Comparison of ENCODE assay signal across 8 mouse cellular contexts in the genomic region with DNA sequence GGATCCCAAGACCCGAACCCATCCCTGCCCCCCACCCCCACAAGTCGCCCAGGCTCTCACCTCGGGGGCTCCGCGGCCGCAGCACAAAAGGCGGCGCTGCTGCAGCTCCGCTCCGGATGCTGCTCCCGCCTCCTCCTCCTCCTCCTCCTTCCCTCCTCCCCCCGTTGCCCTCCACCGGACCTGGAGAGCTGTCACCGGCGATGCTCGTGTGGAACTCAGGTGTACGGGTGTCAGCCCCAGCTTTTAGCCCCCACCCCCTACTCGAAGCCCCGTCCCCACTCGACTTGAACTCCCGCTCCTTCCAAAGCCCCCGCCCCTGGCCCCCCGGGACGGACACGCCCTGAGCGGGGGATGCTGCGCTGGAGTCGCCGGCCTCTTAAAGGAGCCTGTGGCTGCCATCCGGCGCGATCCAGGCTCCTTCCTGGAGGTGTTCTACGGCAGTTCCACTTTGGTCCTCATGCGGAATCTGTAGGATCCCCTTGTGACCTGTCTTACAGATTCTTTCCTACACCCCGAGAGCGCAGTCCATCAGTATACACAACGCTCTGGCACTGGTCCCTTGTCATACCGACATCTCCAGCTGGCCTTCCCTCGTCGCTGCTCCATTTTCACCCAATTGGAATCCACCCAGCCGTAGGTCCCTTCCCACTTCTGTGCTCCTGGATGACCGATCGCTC. TPM values are rescaled to one million over a fixed set of nuclear protein-coding genes. Genes with fewer than 3 reads are reported as not detected.
DNase-seq lines count a peak whose midpoint lies in the region; ATAC-seq and TF ChIP-seq lines count a peak whose summit lies in the region.

A gene (minus strand): TSS at position 337 of the 677 bp plus-strand sequence.

- no peaks in the 10 kb centered on the region for H3K9me3 ChIP-seq in heart, embryonic 11.5 days (replicated peaks; ENCODE audit: control insufficient read depth, low read length)
- H3K9me3 ChIP-seq in kidney, embryonic 16.5 days (ENCODE audit: low read length) = no peaks in the 10 kb centered on the region
- no peaks in the 10 kb centered on the region for H3K9me3 ChIP-seq in stomach, embryonic 16.5 days (replicated peaks; ENCODE audit: control insufficient read depth, low read length)

- peak within 1 kb of the TSS; percentile 65 for H3K4me3 ChIP-seq in heart, embryonic 11.5 days (ENCODE audit: low read depth, low read length)
- peak within 1 kb of the TSS; percentile 66 for H3K4me3 ChIP-seq in kidney, embryonic 16.5 days (ENCODE audit: low read length)
- peak within 1 kb of the TSS; percentile 71 for H3K4me3 ChIP-seq in liver, adult 2 months (ENCODE audit: insufficient read depth, low read depth, low read length)
- H3K4me3 ChIP-seq in stomach, embryonic 16.5 days (replicated peaks; ENCODE audit: low read length) = peak within 1 kb of the TSS; percentile 57

- peaks cover 5% of the 10 kb centered on the region; the same call in 1 of the 2 replicates for H3K36me3 ChIP-seq in heart, embryonic 11.5 days (ENCODE audit: control insufficient read depth, insufficient read depth, low read length)
- peaks cover 4% of the 10 kb centered on the region; the same call in 1 of the 2 replicates for H3K36me3 ChIP-seq in kidney, embryonic 16.5 days (ENCODE audit: insufficient read depth, low read length)
- H3K36me3 ChIP-seq in liver, adult 2 months (ENCODE audit: control insufficient read depth, insufficient read depth, low read length) = no peaks in the 10 kb centered on the region
- H3K36me3 ChIP-seq in stomach, embryonic 16.5 days (ENCODE audit: control insufficient read depth, insufficient read depth, low read length) = no peaks in the 10 kb centered on the region

- peaks cover 32% of the 10 kb centered on the region for H3K4me1 ChIP-seq in heart, embryonic 11.5 days (ENCODE audit: control insufficient read depth, insufficient read depth, low read length)
- H3K4me1 ChIP-seq in kidney, embryonic 16.5 days (ENCODE audit: insufficient read depth, low read length) = peaks cover 41% of the 10 kb centered on the region
- peaks cover 3% of the 10 kb centered on the region; the same call in 1 of the 2 replicates for H3K4me1 ChIP-seq in liver, adult 2 months (ENCODE audit: control insufficient read depth, insufficient read depth, low read length)
- peaks cover 37% of the 10 kb centered on the region for H3K4me1 ChIP-seq in stomach, embryonic 16.5 days (ENCODE audit: control insufficient read depth, insufficient read depth, low read length)

- peak; percentile 71 for DNase-seq in CD4-positive, CD25-positive, alpha-beta regulatory T cell, adult 2 months (ENCODE audit: low read depth, low spot score)
- DNase-seq in brain, adult 2 months (ENCODE audit: low read depth, low spot score) = peak; percentile 94
- DNase-seq in liver, adult 2 months (ENCODE audit: extremely low read depth, low read depth, low spot score) = peak; percentile 71
- peak; percentile 84 for DNase-seq in neural tube, embryonic 10.5 days (ENCODE audit: extremely low spot score, low spot score)

- peak within 1 kb of the TSS; percentile 96 for H3K27ac ChIP-seq in heart, embryonic 11.5 days (ENCODE audit: low read depth, low read length)
- peak within 1 kb of the TSS; percentile 99 for H3K27ac ChIP-seq in kidney, embryonic 16.5 days (ENCODE audit: low read length)
- H3K27ac ChIP-seq in liver, adult 2 months (replicated peaks; ENCODE audit: insufficient read depth, low read depth, low read length) = peak within 1 kb of the TSS; percentile 69
- peak within 1 kb of the TSS; percentile 81 for H3K27ac ChIP-seq in stomach, embryonic 16.5 days (ENCODE audit: low read length)

- peak within 1 kb of the TSS; percentile 80 for H3K4me2 ChIP-seq in heart, embryonic 11.5 days
- peak within 1 kb of the TSS; percentile 84 for H3K4me2 ChIP-seq in kidney, embryonic 16.5 days (replicated peaks; ENCODE audit: low read depth, low read length)
- peak within 1 kb of the TSS; percentile 86 for H3K4me2 ChIP-seq in stomach, embryonic 16.5 days (ENCODE audit: low read depth, low read length)

- WGBS in heart, embryonic 11.5 days (ENCODE audit: insufficient replicate concordance) = under 1% methylated on average over 42 of the region's 43 CpGs
- under 1% methylated on average over 43 of the region's 43 CpGs for WGBS in kidney, embryonic 16.5 days
- 1% methylated on average over 43 of the region's 43 CpGs for WGBS in liver, adult 2 months
- under 1% methylated on average over 43 of the region's 43 CpGs for WGBS in stomach, embryonic 16.5 days

- H3K27me3 ChIP-seq in heart, embryonic 11.5 days (ENCODE audit: control insufficient read depth, insufficient read depth, low read length) = no peaks in the 10 kb centered on the region
- H3K27me3 ChIP-seq in kidney, embryonic 16.5 days (ENCODE audit: insufficient read depth, low read length) = no peaks in the 10 kb centered on the region
- H3K27me3 ChIP-seq in liver, adult 2 months (ENCODE audit: control insufficient read depth, insufficient read depth, low read length) = no peaks in the 10 kb centered on the region
- H3K27me3 ChIP-seq in stomach, embryonic 16.5 days (ENCODE audit: control insufficient read depth, insufficient read depth, low read length) = no peaks in the 10 kb centered on the region

- peak within 1 kb of the TSS; percentile 76 for H3K9ac ChIP-seq in heart, embryonic 11.5 days (ENCODE audit: low read depth, low read length)
- peak within 1 kb of the TSS; percentile 76 for H3K9ac ChIP-seq in kidney, embryonic 16.5 days (replicated peaks; ENCODE audit: low read length)
- H3K9ac ChIP-seq in liver, adult 2 months (ENCODE audit: low read depth, low read length) = peak within 1 kb of the TSS; percentile 61
- H3K9ac ChIP-seq in stomach, embryonic 16.5 days (ENCODE audit: low read length) = peak within 1 kb of the TSS; percentile 75

- no peak for TF ChIP-seq CTCF in liver, adult 2 months (IDR thresholded peaks at IDR 0.05; ENCODE audit: low read depth, low read length)

- H3K79me2 ChIP-seq in liver, adult 2 months (ENCODE audit: control insufficient read depth, insufficient read depth, low read length) = no peaks in the 10 kb centered on the region

- no peak for TF ChIP-seq POLR2A in liver, adult 2 months (IDR thresholded peaks at IDR 0.05; ENCODE audit: extremely low read depth, insufficient read depth, low read length)

- ATAC-seq in erythroid progenitor cell, adult 5-6 weeks (replicated peaks; ENCODE audit: low FRiP score, poor library complexity, severe bottlenecking) = peak; percentile 40
- no peak for ATAC-seq in heart, embryonic 11.5 days (replicated peaks; ENCODE audit: insufficient number of reproducible peaks, low FRiP score, low TSS enrichment)
- ATAC-seq in kidney, embryonic 16.5 days (ENCODE audit: low FRiP score, low TSS enrichment) = peak; percentile 7; the same call in 1 of the 2 replicates
- ATAC-seq in stomach, embryonic 16.5 days (ENCODE audit: insufficient read depth, low FRiP score) = no peak

RNA-seq across cellular contexts. Expression of the gene that starts here (rescaled TPM):
- total RNA-seq in erythroid progenitor cell, adult 5-6 weeks (2015; ENCODE audit: low replicate concordance) = 0.72 TPM in 1 of 2 replicates, not detected in the other
- total RNA-seq in erythroid progenitor cell, adult 5-6 weeks (2017; ENCODE audit: low replicate concordance) = 2.6 TPM in 1 of 2 replicates, not detected in the other
- 10.0 and 10.9 TPM in 2 replicates for polyA plus RNA-seq in heart, embryonic 11.5 days (2014; fragmentation: Nextera tagmentation; extraction: Ambion mirVana)
- polyA plus RNA-seq in kidney, embryonic 16.5 days (2015; fragmentation: Nextera tagmentation; extraction: Ambion mirVana) = 17.2 and 19.5 TPM in 2 replicates
- total RNA-seq in liver, adult 2 months (2014; rRNA removed) = 0.34 and 0.46 TPM in 2 replicates
- 0.22 and 0.43 TPM in 2 replicates for polyA plus RNA-seq in liver, adult 2 months (2012; rRNA removed)
- polyA plus RNA-seq in stomach, embryonic 16.5 days (2015; fragmentation: Nextera tagmentation; extraction: Ambion mirVana) = 14.3 and 15.1 TPM in 2 replicates

Comparison
In these comparisons a context has a peak if more than half of its experiments do, and no peak if none do; other contexts are left out.
1. Peak in DNase-seq, H3K4me3 ChIP-seq, H3K27ac ChIP-seq and H3K9ac ChIP-seq in liver, adult 2 months; RNA of the gene not detected or under 1 TPM.
2. ATAC-seq: peak in erythroid progenitor cell, adult 5-6 weeks (single experiment) and kidney, embryonic 16.5 days (single experiment); none in heart, embryonic 11.5 days (single experiment) and stomach, embryonic 16.5 days (single experiment).
3. Peak in every context shown above with its lines, with median percentiles within 50 percentile points of each other: DNase-seq, H3K27ac ChIP-seq, H3K4me2 ChIP-seq, H3K4me3 ChIP-seq and H3K9ac ChIP-seq.